Mouse (Mus musculus): ENCODE data around the gene Fam120a. TPM values are rescaled to one million over a fixed set of nuclear protein-coding genes. Genes with fewer than 3 reads are reported as not detected.

Fam120a gene
- polyA plus RNA-seq, 1 experiment = 101 TPM

GRCm38 (mm10) chr13:48921256-48921655, 46.6 kb downstream of the Fam120a start:
- TF ChIP-seq POLR2A (IDR thresholded peaks at IDR 0.05; ENCODE audit: borderline replicate concordance, low read depth, low read length) (no peak), CTCF (IDR thresholded peaks at IDR 0.05; ENCODE audit: low read depth, low read length) (no peak)
- no peaks in the 10 kb centered on the region for H3K4me1 ChIP-seq (ENCODE audit: control insufficient read depth, insufficient read depth, low read length)
- no peak overlapping the region for H3K27ac ChIP-seq (ENCODE audit: insufficient read depth, low read depth, low read length)
- H3K4me3 ChIP-seq (ENCODE audit: insufficient read depth, low read length) = no peak overlapping the region

DNA sequence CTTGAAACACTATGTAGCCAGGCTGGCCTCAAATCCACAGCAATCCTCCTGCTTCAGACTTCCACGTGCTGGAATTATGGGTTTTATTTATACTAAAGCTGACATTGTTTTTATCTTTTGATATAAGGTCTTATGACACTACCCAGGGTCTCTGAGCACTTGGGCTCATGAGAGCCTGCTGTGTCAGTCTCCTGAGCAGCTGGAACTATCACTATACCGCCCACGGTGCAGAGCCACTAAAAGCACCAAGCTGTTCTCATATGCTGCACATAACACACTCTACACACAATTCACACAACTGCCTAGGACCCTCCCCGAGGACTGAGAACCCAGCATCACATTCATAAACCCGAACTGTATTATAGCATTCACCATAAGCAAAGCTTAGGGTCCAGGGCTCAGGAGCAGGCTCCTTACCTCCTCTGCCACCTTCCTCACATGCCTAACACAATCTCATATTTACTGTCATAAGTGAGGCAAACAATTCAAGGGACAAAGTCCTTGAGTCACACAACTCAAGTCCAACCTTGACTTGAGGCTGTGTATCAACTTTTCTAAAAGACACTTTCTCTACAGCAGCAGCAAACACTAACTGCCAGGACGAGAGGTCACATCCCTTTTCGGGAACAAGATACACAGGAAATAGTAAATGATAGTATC, 47.9 kb downstream of the Fam120a start:
- no peak overlapping the region for H3K27ac ChIP-seq (ENCODE audit: insufficient read depth, low read depth, low read length)

GRCm38 (mm10) chr13:48917113-48917599, 50.7 kb downstream of the Fam120a start:
- Histone ChIP-seq H3K27ac (ENCODE audit: insufficient read depth, low read depth, low read length) (no peak overlapping the region), H3K4me1 (ENCODE audit: control insufficient read depth, insufficient read depth, low read length) (no peaks in the 10 kb centered on the region), H3K4me3 (ENCODE audit: insufficient read depth, low read length) (no peak overlapping the region)
- no peak for TF ChIP-seq CTCF (IDR thresholded peaks at IDR 0.05; ENCODE audit: low read depth, low read length)

More for the DNA sequence above, 47.9 kb downstream of the Fam120a start:
- Histone ChIP-seq H3K4me3 (ENCODE audit: insufficient read depth, low read length) (no peak overlapping the region), H3K4me1 (ENCODE audit: control insufficient read depth, insufficient read depth, low read length) (no peaks in the 10 kb centered on the region)
- no peak for TF ChIP-seq POLR2A (IDR thresholded peaks at IDR 0.05; ENCODE audit: borderline replicate concordance, low read depth, low read length)
- no peak for TF ChIP-seq CTCF (IDR thresholded peaks at IDR 0.05; ENCODE audit: low read depth, low read length)

DNA sequence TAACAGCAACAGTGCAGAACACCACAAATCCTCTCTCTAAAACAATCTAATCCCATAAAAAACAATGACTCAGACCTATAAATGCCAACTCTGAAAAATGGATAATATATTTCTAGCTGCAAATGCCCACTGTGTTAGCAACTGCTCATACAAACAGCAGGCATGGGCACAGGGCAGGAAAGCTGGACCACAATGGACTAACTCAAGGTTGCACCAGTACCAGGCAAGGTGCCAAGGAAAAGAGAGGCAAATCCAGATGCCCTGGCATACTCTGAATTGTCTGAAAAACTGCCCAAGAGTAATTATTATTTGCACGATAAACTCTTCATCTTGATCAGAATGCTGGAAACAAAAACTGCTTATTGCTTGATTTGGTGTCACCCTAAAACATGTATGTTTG, 54.1 kb downstream of the Fam120a start:
- Histone ChIP-seq H3K4me3 (ENCODE audit: insufficient read depth, low read length) (no peak overlapping the region), H3K4me1 (ENCODE audit: control insufficient read depth, insufficient read depth, low read length) (no peaks in the 10 kb centered on the region), H3K27ac (ENCODE audit: insufficient read depth, low read depth, low read length) (no peak overlapping the region)
- TF ChIP-seq POLR2A (IDR thresholded peaks at IDR 0.05; ENCODE audit: borderline replicate concordance, low read depth, low read length) (no peak), CTCF (IDR thresholded peaks at IDR 0.05; ENCODE audit: low read depth, low read length) (no peak)

DNA sequence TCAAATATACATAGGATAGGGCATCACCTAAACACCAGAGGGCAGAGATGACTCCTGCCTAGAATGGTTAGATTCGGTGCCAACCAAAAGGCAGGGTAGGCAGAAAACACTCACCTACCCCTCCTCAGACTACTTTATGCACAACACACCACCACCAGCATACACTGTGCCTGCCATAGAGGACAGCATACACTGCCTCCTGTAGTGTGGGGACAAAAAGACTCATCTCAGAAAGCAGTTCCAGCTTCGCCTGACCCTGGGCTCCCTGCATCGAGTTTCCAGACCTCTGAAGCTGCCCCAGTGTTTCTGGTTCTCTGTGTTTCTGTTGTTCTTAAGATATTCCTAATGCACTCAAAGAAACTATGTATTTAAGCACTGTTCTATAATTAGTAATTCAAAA, 54.7 kb downstream of the Fam120a start:
- H3K27ac ChIP-seq (ENCODE audit: insufficient read depth, low read depth, low read length) = no peak overlapping the region
- H3K4me3 ChIP-seq (ENCODE audit: insufficient read depth, low read length) = no peak overlapping the region
- H3K4me1 ChIP-seq (ENCODE audit: control insufficient read depth, insufficient read depth, low read length) = no peaks in the 10 kb centered on the region
- no peak for TF ChIP-seq CTCF (IDR thresholded peaks at IDR 0.05; ENCODE audit: low read depth, low read length)
- no peak for TF ChIP-seq POLR2A (IDR thresholded peaks at IDR 0.05; ENCODE audit: borderline replicate concordance, low read depth, low read length)

- no peak overlapping the region for H3K4me3 ChIP-seq (ENCODE audit: insufficient read depth, low read length)
- TF ChIP-seq POLR2A (IDR thresholded peaks at IDR 0.05; ENCODE audit: borderline replicate concordance, low read depth, low read length) = no peak
- TF ChIP-seq CTCF (IDR thresholded peaks at IDR 0.05; ENCODE audit: low read depth, low read length) = no peak
Measured at GRCm38 (mm10) chr13:48911426-48911825, 56.4 kb downstream of the Fam120a start.

DNA sequence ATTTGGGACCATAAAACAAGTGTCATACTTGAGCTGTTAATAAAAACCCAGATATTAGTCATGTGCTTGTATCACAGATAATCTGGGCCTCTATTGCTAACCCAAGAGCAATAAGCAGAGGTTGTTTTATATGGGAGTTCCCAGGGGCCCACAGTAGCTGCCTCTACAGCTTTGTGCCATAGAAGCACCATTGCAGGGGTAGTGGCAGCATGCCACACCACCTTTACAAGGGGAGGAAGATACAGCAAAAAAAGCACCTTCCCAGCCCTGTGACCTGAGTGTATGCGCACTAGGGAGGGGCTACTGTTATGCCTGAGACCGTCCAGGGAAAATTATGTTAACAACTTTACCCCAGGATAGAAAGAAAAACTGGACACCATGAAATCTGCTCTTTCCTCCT, 62.4 kb downstream of the Fam120a start:
- Histone ChIP-seq H3K4me1 (ENCODE audit: control insufficient read depth, insufficient read depth, low read length) (no peaks in the 10 kb centered on the region), H3K27ac (ENCODE audit: insufficient read depth, low read depth, low read length) (no peak overlapping the region), H3K4me3 (ENCODE audit: insufficient read depth, low read length) (no peak overlapping the region)
- TF ChIP-seq POLR2A (IDR thresholded peaks at IDR 0.05; ENCODE audit: borderline replicate concordance, low read depth, low read length) (no peak), CTCF (IDR thresholded peaks at IDR 0.05; ENCODE audit: low read depth, low read length) (no peak)

More at GRCm38 (mm10) chr13:48911426-48911825, 56.4 kb downstream of the Fam120a start:
- Histone ChIP-seq H3K27ac (ENCODE audit: insufficient read depth, low read depth, low read length) (no peak overlapping the region), H3K4me1 (ENCODE audit: control insufficient read depth, insufficient read depth, low read length) (no peaks in the 10 kb centered on the region)

DNA sequence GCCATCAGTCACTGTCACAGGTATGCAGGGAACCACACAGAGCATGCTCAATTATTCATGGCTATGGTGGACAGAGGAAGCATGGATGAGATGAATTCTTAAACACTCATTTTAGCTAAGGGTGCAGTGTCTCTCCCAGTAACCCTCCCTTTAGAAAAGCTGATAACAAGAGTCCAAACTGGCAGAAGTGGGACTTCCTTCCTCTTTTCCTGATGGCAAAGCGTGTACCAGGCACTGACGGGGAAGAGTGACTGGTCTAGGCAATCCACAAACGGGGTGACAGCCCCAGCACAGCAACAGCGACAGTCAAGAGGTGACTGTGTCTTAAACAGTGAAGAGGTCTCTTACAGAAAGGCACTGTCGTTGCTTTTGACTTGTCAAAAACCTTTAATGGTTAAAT, 72.4 kb downstream of the Fam120a start:
- peak overlapping the region; percentile 18; the same call in 1 of the 2 replicates for H3K27ac ChIP-seq (ENCODE audit: insufficient read depth, low read depth, low read length)
- no peak for TF ChIP-seq CTCF (IDR thresholded peaks at IDR 0.05; ENCODE audit: low read depth, low read length)
- TF ChIP-seq POLR2A (IDR thresholded peaks at IDR 0.05; ENCODE audit: borderline replicate concordance, low read depth, low read length) = no peak
- H3K4me1 ChIP-seq (ENCODE audit: control insufficient read depth, insufficient read depth, low read length) = peaks cover 15% of the 10 kb centered on the region
- no peak overlapping the region for H3K4me3 ChIP-seq (ENCODE audit: insufficient read depth, low read length)

DNA sequence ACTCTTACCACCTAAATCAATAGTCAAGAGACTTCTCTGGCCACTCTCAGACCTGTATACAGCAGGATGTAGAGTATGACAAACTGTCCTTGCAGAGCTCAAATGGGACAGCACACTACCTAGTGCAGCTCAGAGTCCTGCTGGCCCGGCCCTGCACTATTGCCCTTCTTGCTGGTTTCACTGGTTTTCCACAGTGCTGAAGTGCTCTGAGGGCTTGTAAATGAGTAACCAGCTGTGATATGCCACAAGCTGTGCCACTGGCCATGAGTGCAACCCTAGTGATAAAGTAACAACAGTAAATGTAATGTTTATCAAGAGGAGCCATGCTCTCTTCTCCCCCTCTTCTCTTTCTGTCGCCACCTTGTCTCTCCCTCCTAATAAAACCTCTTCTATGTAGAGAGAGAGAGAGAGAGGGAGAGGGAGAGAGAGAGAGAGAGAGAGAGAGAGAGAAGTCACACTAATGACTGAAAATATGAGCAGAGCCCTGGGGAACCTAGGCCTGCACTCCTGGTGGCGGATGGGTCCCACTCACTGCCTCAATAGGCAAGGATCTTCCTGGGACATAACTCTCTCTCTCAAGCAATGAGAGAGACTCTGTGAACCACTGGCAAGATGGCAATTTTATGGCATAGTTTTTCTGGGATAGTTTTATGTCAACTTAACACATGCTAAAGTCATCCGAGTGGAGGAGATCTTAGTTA, 77.4 kb downstream of the Fam120a start:
- Histone ChIP-seq H3K4me3 (ENCODE audit: insufficient read depth, low read length) (no peak overlapping the region), H3K27ac (ENCODE audit: insufficient read depth, low read depth, low read length) (no peak overlapping the region), H3K4me1 (ENCODE audit: control insufficient read depth, insufficient read depth, low read length) (peaks cover 7% of the 10 kb centered on the region)
- no peak for TF ChIP-seq POLR2A (IDR thresholded peaks at IDR 0.05; ENCODE audit: borderline replicate concordance, low read depth, low read length)
- TF ChIP-seq CTCF (IDR thresholded peaks at IDR 0.05; ENCODE audit: low read depth, low read length) = no peak

DNA sequence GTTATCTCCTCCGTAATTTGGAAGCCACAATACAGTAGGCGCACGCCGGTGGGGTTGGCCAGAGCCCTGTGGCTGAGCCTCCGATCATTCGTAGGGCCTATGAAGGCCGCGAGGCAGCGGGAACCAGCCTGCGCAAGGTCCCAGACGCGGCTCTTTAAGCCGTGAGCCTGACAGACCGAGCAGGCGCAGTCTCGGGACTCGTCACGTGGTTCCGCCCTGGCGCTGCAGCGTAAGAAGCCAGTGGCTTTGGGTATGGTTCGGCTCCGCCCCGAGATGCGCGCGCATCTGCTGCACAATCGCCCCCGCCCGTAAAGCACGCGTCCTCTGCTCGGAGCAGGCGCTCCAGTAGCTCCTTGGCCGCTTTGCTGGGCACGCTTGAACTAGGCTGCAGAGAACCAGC, 89.3 kb downstream of the Fam120a start:
- TF ChIP-seq CTCF (IDR thresholded peaks at IDR 0.05; ENCODE audit: low read depth, low read length) (no peak), POLR2A (IDR thresholded peaks at IDR 0.05; ENCODE audit: borderline replicate concordance, low read depth, low read length) (peak; percentile 89)
- H3K4me3 ChIP-seq (ENCODE audit: insufficient read depth, low read length) = peak overlapping the region; percentile 55
- peak overlapping the region; percentile 77 for H3K27ac ChIP-seq (ENCODE audit: insufficient read depth, low read depth, low read length)
- peaks cover 5% of the 10 kb centered on the region for H3K4me1 ChIP-seq (ENCODE audit: control insufficient read depth, insufficient read depth, low read length)

All from bone marrow macrophage, adult 2 months (primary cell).